Mouse (Mus musculus) lung, adult 10 weeks (tissue): ENCODE measurements around the gene Gm5926. TPM values are rescaled to one million over a fixed set of nuclear protein-coding genes. Genes with fewer than 3 reads are reported as not detected.

Experiments
- polyA plus RNA-seq: library from polyadenylated mRNA; stranded (reverse); fragments of 350-450 nt; fragmentation: Illumina TruSeq; extraction: RNeasy Lipid Tissue Mini Kit (QIAGEN cat#74804); gene quantifications from one replicate; pipeline ENCODE4 v1.2.3, GENCODE M21; 2014; ENCODE audit warnings: low read depth, low replicate concordance; ENCODE audit not compliant: insufficient read depth

Gm5926 gene
- not detected for polyA plus RNA-seq

DNA sequence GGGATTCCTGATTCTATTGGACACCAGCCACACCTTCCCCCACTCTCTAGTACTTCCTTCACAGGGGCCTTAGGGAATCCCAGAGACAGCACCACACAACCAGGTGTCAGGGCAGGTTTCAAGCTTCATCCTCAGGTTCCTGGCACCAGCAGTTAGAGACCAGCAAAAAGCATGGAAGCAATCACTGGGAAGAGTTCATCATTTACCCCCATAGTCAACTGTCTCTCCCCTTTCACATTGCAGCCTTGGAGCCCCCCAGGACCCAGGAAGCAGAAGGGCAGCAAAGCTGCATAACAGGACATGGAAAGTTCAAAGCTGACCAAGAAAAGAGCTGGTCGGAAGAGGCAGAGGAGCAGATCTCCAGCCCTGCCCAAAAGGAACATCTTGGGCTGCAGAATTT, at the start of gene Gm5926:
Gm5926 (plus strand) TSS at position 301 of the 400 bp plus-strand sequence.

Other genes with a start within 250 kb of the Gm5926 start
- not detected for gene Btbd35f1, start 90.7 kb upstream of the Gm5926 start, polyA plus RNA-seq
- gene Btbd35f21, start 75.4 kb downstream of the Gm5926 start, polyA plus RNA-seq = not detected
- not detected for gene Btbd35f30, start 243.9 kb downstream of the Gm5926 start, polyA plus RNA-seq